Mouse (Mus musculus) layer of hippocampus, postnatal 25 days (tissue): ENCODE results near the gene Sufu. TPM values are rescaled to one million over a fixed set of nuclear protein-coding genes. Genes with fewer than 3 reads are reported as not detected.

Source experiments
- DNase-seq, 2 experiments: peaks; one replicate each; pipeline ENCODE4 v3.0.0; 2022; ENCODE audit warnings: mixed read lengths in 2 of 2, low spot score in 1 of 2; ENCODE audit errors: extremely low spot score in 1 of 2
- total RNA-seq, 2 experiments: library from RNA; stranded (reverse); gene quantifications; 2 replicates each; pipeline ENCODE4 v1.2.3; 2021

Gene Sufu
- total RNA-seq, 2 experiments from 2014 or later: 19.4 to 22.1 TPM

DNA sequence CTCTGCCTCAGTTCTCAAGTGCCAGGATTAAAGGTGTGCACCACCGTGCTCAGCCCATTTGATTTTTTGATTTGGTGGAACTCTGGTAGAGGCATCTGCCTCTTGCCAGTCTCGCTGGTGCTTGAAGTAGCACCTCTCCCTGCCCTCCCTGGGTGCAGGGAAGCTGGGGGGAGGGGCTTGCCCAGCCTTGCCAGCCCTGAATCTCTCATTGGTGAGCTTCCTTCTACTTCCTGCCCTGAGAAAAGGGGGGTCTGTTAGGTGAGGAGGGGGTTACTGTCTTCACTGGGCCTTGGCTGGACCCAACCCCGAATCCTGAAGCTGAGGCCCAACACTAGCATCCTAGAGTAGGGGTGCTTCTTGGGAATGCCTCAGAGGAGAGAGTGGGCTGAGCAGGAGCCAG, 112.0 kb downstream of the Sufu start:
- no peak for DNase-seq

DNA sequence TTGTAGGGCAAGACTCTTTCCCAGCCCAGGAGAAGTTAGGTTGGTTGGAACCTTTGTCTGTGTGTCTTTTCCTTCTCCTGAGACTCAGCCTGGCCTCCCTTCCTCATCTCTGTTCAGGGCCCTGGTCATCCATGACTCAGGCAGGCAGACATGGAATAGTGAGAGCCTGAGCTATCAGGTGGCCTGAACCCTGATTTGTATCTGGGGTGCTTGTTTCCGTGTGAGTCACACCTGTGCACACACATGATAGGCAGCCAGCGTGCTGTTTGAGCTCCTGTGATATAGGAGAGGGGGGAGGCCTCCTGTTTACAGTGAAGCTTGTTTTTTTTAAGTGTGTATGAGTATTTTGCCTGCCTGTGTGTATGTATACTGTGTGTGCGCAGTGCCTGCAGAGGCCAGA, 112.5 kb downstream of the Sufu start:
- no peak for DNase-seq

DNA sequence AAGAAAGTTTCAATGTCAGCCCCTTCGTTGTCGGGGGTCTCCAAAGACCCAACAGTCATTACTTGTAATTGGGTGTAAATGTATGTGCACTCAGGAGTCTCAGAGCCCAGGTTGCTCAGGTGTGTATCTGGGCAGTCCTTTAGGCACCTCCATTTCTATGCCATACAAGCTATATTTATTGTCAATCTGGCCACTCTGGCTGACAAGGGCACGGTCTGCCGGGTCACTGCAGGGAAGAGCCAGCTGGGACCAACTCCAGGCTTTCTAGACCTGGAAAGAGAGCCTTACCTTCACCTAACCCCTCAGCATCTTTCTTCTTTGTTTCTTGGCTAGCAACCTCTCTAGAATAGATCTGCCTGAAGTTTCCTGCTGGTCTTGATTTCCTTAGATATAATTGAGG, 113.0 kb downstream of the Sufu start:
- DNase-seq: no peak

- no peak for DNase-seq
Measured at GRCm38 (mm10) chr19:46510401-46510800, 113.7 kb downstream of the Sufu start.

GRCm38 (mm10) chr19:46510824-46511223, 114.1 kb downstream of the Sufu start:
- DNase-seq: no peak

DNA sequence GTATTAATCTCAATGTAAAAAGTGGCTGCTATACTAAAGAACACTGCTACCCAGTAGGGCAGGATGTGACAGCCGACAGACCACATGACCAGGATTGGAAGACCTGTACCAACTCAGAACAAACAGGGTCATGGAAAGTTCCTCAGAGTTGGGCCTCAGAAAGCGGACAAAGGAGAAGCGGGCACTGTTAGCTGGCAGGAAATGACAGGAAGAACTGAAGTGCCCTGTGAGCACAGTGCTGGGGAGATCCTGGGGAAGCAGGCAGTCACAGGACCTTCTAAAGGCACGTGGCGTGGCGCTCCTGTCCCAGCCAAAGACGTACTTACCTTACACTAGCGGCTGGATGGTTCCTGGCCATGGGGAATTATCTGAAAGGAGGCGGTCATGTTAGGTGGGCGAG, 114.6 kb downstream of the Sufu start:
- DNase-seq: no peak

- no peak for DNase-seq
Measured at GRCm38 (mm10) chr19:46514387-46514786, 117.7 kb downstream of the Sufu start.

- no peak for DNase-seq
Measured at GRCm38 (mm10) chr19:46515287-46515821, 118.7 kb downstream of the Sufu start.

- DNase-seq: no peak
Measured at GRCm38 (mm10) chr19:46516667-46517528, 120.2 kb downstream of the Sufu start.

DNA sequence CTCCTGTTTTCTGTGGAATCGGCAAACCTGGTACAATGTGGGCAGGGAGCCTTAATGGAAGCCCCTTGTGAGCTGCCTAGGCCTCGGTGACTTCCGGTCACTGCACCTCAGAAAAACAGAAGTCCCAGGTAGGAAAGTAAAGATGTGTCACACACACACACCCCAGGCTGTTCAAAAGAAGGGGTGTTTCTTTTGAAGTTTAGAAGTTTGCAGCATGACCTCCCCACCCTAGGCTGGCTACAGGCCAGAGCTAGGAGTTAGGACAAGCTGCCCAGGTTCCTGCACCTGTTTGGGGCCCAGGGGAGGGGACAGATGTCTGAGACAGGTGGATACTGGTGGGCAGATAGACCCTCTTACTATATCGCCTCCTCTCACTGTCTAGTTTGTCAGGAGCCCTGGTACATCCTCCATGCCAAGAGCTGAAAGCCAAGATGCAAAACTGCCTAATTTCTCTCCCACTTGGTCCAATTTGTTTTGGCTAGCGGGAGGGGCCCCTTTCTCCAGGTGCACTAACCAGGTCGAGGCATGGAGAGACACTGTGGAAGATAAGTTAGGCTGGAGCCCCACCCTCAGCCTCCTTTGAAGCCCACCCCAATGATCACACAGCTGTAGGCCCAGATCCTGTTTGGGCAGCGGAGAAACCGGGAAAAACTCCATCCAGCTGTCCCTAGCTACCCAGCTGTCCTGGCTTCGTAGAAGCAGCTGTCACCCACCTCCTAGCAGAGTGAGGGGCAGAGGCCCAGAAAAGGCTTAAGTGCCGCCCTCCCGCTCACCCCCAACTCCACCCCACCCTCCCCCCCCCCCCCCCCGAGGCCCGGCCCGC, 121.0 kb downstream of the Sufu start:
- no peak for DNase-seq

- DNase-seq: no peak
Measured at GRCm38 (mm10) chr19:46518352-46518787, 121.7 kb downstream of the Sufu start.

- DNase-seq: no peak
Measured at GRCm38 (mm10) chr19:46518828-46519621, 122.3 kb downstream of the Sufu start.

- DNase-seq: no peak
Measured at GRCm38 (mm10) chr19:46521698-46522097, 125.0 kb downstream of the Sufu start.

DNA sequence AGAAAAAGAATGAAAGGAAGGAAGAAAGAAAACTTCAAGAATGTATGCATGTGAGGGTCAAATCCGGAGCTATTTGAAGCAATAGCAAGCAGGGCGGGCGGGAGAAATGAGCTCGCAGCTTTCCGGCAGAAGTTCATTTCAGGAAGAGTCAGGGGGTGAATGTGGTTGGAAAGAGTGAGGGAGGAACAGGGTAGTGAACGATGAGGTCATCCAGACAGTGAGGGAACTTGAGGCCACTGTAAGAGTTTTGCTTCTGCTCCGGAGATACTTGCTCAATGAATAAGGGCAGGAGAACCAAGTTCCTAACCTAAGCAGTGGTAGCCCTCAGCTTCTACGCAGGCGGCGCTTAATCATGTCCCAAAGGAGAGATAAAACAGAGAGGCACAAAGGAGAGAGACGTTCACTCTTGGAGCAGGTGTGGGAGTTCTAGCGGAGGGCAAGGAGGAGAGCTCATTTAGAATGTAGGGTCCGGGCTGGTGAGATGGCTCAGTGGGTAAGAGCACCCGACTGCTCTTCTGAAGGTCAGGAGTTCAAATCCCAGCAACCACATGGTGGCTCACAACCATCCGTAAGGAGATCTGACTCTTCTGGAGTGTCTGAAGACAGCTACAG, 125.8 kb downstream of the Sufu start:
- no peak for DNase-seq

DNA sequence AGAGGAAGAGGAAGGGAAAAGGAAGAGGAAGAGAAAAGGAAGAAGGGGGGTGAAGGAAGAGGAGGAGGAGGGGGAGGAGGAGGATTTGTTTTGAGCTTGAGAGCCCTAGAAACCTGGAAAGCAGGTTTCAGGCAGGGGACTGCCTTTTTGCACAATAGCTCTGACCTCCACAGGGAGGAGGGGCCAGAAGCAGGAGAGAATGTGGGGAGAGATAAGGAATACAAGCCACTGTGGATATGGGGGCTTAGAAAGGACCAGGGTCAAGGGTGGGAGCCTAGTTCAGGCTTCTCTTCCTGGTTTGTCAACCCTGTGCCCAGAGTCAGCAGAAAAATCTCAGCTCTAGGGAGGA, 126.4 kb downstream of the Sufu start:
- DNase-seq: no peak

DNA sequence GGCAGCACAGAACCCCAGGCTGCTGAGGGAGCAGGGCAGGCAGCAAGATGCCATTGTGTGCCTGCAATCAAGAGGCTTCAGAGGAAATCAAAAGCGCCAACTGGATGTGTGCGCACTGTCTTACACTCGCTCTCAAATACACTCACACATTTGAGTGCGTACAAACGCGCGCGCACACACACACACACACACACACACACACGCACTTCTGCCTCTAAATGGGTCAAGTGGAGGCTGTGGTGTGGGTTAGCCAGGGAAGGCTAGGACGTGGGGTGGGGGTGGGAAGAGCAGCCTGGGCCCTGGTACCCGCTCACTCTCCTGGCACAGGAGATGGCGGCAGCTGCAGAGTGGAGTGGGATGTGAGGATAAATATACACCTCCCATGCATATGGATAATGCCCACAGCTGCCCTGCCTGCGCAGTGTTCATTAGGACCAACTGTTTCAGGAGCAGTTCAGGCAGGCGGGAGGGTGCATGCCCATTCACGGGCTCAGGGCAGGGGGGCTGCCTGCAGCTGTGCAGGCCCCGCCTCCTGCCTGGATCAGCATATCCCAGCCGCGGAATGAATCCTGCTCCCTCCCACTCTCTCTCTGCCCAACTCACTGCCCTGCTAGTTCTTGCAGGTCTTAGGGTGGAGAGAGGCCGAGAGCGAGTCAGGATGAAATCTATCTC, 126.9 kb downstream of the Sufu start:
- DNase-seq: peak in 1 of 2 experiments; percentile 47

DNA sequence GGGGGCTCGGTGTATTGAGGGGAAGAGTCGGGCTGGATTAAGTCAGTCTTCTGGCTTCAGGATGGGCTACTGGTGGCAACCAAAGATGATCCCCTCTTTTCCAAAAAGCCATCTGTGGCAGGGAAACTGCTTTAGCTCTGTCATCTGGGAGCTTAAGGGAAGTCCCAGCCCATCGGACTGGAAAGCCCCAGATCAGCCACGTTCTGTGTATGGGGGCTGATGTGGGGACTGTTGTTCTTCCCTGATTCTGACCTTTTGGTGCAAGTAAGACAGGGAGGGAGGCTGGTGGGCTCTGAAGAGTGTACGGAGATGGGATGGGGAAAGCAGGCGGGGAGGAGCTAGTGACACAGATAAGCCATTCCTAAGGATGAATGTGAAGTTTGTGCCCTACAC, 127.5 kb downstream of the Sufu start:
- no peak for DNase-seq

DNA sequence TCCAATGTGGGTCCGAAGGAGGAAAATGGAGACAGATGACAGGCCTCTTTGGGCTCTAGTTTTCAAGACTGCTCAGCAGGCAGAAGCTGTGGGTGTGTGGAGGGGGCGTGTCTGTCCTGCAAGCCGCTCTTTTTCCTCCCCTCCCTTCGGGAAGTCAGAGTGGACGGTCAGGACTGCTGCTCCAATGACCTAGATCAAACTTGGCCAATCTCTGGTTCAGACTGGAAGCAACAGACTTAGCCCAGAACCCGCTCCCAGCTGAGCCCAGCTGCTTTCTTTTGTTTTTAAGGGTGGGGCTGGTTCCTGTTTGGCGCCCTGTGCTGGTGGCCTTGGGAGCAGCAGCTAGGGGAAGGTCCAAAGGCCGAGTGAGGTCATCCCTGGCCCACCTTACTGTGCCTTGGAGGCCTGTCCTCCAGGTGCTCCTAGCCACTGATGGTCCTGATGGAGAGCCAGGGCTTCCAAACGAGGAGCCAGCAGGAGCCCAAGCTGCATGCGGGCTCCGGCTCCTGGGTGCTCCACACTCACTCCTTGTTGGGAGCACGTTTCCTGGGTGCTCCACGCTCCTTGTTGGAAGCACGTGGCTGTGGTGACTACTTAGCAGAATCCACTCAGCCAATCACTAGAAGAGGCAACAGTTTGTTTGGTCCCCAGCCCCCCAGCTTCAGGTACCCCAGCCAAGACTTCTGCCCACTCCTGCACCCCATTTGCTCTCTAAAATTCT, 128.1 kb downstream of the Sufu start:
- no peak for DNase-seq
